Mouse (Mus musculus) midbrain, embryonic 16.5 days (tissue): ENCODE data around the gene Macrod2. TPM values are rescaled to one million over a fixed set of nuclear protein-coding genes. Genes with fewer than 3 reads are reported as not detected.

Source experiments
- ATAC-seq: fragments of 200-750 bp; cut with Nextera tagmentation; 2 replicates; pipeline ENCODE4 v1.8.0; 2017; ENCODE audit warnings: moderate TSS enrichment
- H3K27ac ChIP-seq: fragments of 300-500 bp; sonication (generic); 2 replicates; pipeline ENCODE4 v1.5.1; 2014; ENCODE audit warnings: mild to moderate bottlenecking, low read length, mixed read lengths
- H3K27me3 ChIP-seq: fragments of 300-500 bp; sonication (generic); 2 replicates; pipeline ENCODE4 v1.6.1; 2014; ENCODE audit warnings: low read depth, low read length, mixed read lengths; ENCODE audit not compliant: control insufficient read depth, insufficient read depth
- H3K36me3 ChIP-seq: fragments of 300-500 bp; sonication (generic); 2 replicates; pipeline ENCODE4 v1.6.1; 2014; ENCODE audit warnings: mild to moderate bottlenecking, low read length, moderate library complexity, mixed read lengths; ENCODE audit not compliant: control insufficient read depth, insufficient read depth
- H3K4me1 ChIP-seq: fragments of 300-500 bp; sonication (generic); 2 replicates; pipeline ENCODE4 v1.6.1; 2014; ENCODE audit warnings: mild to moderate bottlenecking, low read length, mixed read lengths; ENCODE audit not compliant: control insufficient read depth, insufficient read depth
- H3K4me2 ChIP-seq: fragments of 300-500 bp; sonication (generic); 2 replicates; pipeline ENCODE4 v1.6.1; 2014; ENCODE audit warnings: mild to moderate bottlenecking, low read length, mixed read lengths
- H3K4me3 ChIP-seq: fragments of 300-500 bp; sonication (generic); 2 replicates; pipeline ENCODE4 v1.5.1; 2014; ENCODE audit warnings: low read depth, mild to moderate bottlenecking, low read length, moderate library complexity, mixed read lengths
- H3K9ac ChIP-seq: fragments of 300-500 bp; sonication (generic); 2 replicates; pipeline ENCODE4 v1.6.1; 2014; ENCODE audit warnings: low read depth, low read length, mixed read lengths
- H3K9me3 ChIP-seq: fragments of 300-500 bp; sonication (generic); replicated peaks from 2 replicates; pipeline ENCODE4 v1.6.1; 2014; ENCODE audit warnings: mild to moderate bottlenecking, low read length, mixed read lengths; ENCODE audit not compliant: control insufficient read depth, poor library complexity, severe bottlenecking
- WGBS: fragments of 180-500 bp; shearing (Covaris S2); extraction: QIAGEN DNeasy Blood & Tissue Kit; methylation state at CpG from one replicate; pipeline ENCODE4 v1.1.7; 2014; 5-methylcytosine and 5-hydroxymethylcytosine counted together
- polyA plus RNA-seq: library from polyadenylated mRNA; unstranded; fragments of >200 nt; fragmentation: Nextera tagmentation; extraction: Ambion mirVana; gene quantifications from 2 replicates; pipeline ENCODE4 v1.2.1, GENCODE M21; 2015

The Macrod2 gene
- polyA plus RNA-seq, 1 experiment from 2014 or later = 96.9 TPM

DNA sequence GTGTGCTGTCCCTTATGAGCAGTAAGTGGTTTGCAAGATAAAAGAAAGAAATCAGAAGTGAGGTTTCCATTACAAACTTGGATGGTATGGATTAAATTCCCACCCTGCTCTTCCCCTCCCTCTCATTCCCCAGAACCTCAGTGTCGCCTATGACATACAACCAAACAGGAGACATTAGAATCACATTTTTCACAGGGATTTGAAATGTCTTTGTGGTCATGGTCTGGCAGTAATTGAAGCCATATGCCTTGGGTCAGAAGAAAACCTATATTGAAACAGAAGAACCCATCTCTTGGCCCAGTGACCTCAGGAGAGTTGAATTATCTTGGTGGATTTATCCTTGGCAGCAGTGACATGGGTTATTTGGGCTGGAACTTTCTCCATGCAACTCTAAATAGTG lies 778.1 kb downstream of the Macrod2 start:
- Histone ChIP-seq H3K4me3 (no peak overlapping the region), H3K9ac (no peak overlapping the region), H3K27me3 (no peaks in the 10 kb centered on the region), H3K4me1 (no peaks in the 10 kb centered on the region), H3K27ac (no peak overlapping the region), H3K4me2 (no peak overlapping the region), H3K9me3 (no peaks in the 10 kb centered on the region), H3K36me3 (no peaks in the 10 kb centered on the region)
- no peak for ATAC-seq
- 67% methylated on average over 1 of the region's 1 CpGs for WGBS

DNA sequence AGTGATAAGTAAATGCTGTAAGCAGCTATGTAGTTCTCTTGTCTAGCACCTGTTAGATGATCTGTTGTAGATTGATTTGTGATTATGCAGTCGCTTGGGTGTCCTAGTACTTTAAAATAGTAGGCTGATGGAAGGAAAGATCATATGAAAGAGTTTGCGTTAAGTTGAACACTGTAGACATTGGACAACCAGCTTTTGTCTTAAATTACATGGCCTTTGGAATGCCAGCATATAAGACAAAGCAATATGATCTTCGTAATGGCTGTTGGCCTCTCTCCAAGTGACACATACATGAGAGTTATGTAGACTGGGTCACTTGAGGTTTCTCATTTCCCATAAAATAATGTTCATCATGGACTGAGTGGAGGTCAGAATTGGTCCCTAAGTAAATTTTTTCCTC lies 778.5 kb downstream of the Macrod2 start:
- no peak for ATAC-seq
- H3K27ac ChIP-seq = no peak overlapping the region

DNA sequence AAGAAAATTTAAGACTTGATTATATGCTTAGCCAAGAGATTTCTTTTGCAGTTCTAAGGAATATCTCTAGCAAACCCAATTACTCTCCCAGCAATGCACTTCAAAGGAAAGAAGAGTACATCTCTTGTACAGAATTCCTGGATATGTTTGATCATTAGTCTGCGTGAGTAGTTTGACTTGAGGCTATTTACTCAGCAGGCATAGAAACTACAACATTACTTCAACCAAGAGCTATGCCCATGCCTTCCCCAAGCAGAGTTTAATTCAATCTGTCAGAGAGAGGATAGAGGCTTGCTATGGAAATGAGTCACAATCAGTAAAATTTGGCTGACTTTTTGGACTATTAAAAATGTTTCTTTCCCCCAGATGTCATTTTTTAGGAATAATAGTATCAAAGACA lies 785.5 kb downstream of the Macrod2 start:
- Histone ChIP-seq H3K9me3 (no peaks in the 10 kb centered on the region), H3K27me3 (no peaks in the 10 kb centered on the region), H3K9ac (no peak overlapping the region), H3K4me3 (no peak overlapping the region), H3K27ac (no peak overlapping the region), H3K4me2 (no peak overlapping the region), H3K4me1 (no peaks in the 10 kb centered on the region), H3K36me3 (no peaks in the 10 kb centered on the region)
- 0 out of 2 replicates have a peak, but pooled peaks have one; percentile 58 for ATAC-seq
- WGBS = 47% methylated on average over 1 of the region's 1 CpGs

More for the DNA sequence above, 778.5 kb downstream of the Macrod2 start:
- Histone ChIP-seq H3K4me1 (no peaks in the 10 kb centered on the region), H3K36me3 (no peaks in the 10 kb centered on the region), H3K9me3 (no peaks in the 10 kb centered on the region), H3K4me3 (no peak overlapping the region), H3K4me2 (no peak overlapping the region), H3K27me3 (no peaks in the 10 kb centered on the region), H3K9ac (no peak overlapping the region)
- 92% methylated on average over 3 of the region's 3 CpGs for WGBS

DNA sequence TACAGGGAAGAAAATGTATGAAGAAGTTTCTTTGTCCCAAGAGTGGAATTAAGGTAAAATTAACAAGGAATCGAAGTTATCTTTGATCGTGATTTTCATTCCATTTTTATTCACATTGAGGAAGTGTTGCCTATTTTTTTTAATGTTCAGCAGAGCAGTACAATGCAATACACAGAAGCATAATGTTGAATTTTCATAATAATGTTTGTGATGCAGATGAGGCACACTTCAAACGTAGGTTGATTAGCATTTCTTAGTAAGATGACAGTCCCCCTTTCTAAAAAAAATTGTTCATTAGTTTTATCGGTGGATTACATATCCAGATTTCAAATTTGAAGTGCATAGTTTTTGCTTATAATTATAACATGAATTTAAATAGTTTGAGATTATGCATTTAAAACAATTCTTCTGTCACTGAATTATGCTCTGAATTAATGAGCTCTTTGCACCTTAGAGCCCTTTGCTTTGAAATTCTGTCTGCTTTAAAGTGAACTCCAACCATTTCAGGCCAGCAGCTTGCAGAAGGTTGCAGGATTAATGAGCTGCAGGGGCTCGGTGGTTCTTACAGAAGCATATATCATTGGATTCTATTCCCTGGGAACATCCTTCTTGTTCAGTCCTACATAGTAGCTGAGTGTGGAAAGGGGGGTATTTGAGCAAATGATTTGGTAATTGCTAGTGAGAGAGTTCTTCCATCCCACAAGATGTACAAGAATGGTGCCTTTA lies 787.1 kb downstream of the Macrod2 start:
- Histone ChIP-seq H3K4me1 (no peaks in the 10 kb centered on the region), H3K27ac (peak overlapping the region; percentile 2; the same call in 1 of the 2 replicates), H3K9ac (no peak overlapping the region), H3K4me2 (no peak overlapping the region), H3K9me3 (no peaks in the 10 kb centered on the region), H3K36me3 (no peaks in the 10 kb centered on the region), H3K4me3 (no peak overlapping the region), H3K27me3 (no peaks in the 10 kb centered on the region)
- 34% methylated on average over 5 of the region's 5 CpGs for WGBS
- ATAC-seq = peak; percentile 62; the same call in 1 of the 2 replicates

DNA sequence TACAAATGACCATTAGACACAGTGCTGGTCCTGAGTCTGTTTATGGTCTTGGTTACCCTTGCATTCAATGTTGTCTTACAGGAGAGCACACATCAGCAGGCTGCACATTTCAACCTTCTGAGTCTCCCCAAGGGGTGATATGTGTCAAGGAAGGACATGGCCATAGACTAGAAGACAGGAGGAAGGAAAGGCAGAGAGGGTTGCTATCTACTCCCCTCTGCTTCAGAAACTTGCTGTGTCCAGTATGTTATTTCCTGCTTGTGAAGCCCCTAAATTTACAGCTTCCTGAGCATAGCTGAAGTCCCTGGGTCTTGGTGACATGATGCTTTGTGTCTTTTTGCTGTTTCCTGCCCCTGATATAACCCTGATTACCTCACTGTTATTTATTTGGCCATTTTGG lies 799.4 kb downstream of the Macrod2 start:
- Histone ChIP-seq H3K36me3 (no peaks in the 10 kb centered on the region), H3K4me1 (no peaks in the 10 kb centered on the region), H3K27me3 (no peaks in the 10 kb centered on the region), H3K27ac (no peak overlapping the region), H3K4me3 (no peak overlapping the region), H3K9me3 (no peaks in the 10 kb centered on the region), H3K9ac (no peak overlapping the region), H3K4me2 (no peak overlapping the region)
- ATAC-seq = no peak

DNA sequence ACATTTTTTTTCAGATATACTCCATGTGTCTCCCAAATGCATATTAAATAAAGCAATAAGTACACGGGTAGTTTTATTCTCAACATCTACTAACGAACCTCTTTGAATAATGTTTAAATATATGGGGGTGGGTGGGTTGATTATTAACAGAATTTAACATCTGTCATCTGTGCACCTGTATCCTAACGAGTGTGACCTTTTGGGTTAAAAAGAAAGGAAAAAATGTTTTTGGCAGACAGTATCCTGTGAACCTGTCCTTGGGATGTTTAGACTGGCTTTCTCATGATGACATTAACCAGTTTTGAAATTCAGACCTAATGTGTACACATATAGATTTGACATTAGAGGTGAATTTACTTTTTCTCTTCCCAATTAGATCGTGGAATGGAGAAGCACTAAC lies 805.4 kb downstream of the Macrod2 start:
- H3K9ac ChIP-seq = no peak overlapping the region
- no peak overlapping the region for H3K4me2 ChIP-seq
- H3K4me3 ChIP-seq = no peak overlapping the region
- no peaks in the 10 kb centered on the region for H3K27me3 ChIP-seq
- no peaks in the 10 kb centered on the region for H3K36me3 ChIP-seq
- 65% methylated on average over 4 of the region's 4 CpGs for WGBS
- no peaks in the 10 kb centered on the region for H3K4me1 ChIP-seq
- H3K27ac ChIP-seq = no peak overlapping the region
- H3K9me3 ChIP-seq = no peaks in the 10 kb centered on the region
- ATAC-seq = no peak

DNA sequence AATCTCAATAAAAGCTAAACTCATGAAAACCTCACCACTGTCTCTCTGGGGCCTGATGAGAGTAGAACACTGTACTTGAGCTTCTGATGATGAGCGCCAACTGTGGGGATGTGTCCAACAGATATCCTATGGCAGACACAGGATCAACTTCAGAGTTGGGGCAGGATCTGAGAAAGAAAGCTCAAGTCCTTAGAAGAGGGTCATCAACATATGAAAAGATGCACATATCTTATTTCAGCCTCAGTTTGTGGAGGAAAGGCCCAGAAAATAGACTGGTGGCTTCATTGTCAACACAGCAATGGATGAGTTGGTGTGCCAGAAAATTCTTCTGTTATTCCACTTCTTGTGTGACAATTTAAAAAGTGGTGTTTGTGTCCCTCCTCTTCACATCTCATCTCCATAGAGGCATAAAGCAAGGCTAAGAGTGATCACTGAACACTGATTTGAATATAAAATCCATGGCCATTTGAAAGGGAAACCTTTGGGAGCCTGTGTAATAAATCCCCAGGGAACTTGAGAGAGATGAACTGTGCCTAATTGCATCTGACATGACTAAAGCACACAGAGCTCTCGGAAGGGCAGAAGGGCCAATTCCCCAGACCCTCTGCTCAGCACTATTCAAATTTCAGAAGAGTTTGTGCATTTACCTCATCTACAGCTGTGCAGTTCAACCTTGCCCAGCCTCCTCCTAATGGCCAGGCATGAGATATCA lies 806.4 kb downstream of the Macrod2 start:
- H3K4me1 ChIP-seq = no peaks in the 10 kb centered on the region
- no peaks in the 10 kb centered on the region for H3K27me3 ChIP-seq
- H3K4me3 ChIP-seq = no peak overlapping the region
- WGBS = 43% methylated on average over 2 of the region's 2 CpGs
- no peak overlapping the region for H3K27ac ChIP-seq
- H3K9me3 ChIP-seq = no peaks in the 10 kb centered on the region
- ATAC-seq = 0 out of 2 replicates have a peak, but pooled peaks have one; percentile 51
- no peak overlapping the region for H3K4me2 ChIP-seq
- H3K36me3 ChIP-seq = no peaks in the 10 kb centered on the region
- no peak overlapping the region for H3K9ac ChIP-seq

DNA sequence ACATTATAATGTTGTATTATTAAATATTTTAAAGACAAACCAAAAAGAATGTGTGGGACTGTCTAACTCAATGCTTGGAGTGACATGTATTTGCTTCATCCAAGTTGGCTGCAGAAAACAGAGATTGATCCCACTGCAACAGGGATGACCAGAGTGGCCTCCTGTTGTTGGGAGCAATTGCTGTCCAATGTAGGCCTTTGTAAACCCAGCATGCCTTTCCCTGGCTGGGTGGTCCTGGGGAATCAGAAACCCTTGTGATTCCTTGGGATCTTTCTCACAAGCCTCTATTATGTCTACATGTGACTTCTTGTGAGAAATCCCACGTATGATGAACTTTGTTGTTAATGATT lies 806.9 kb downstream of the Macrod2 start:
- no peak for ATAC-seq
- Histone ChIP-seq H3K36me3 (no peaks in the 10 kb centered on the region), H3K9me3 (no peaks in the 10 kb centered on the region)

DNA sequence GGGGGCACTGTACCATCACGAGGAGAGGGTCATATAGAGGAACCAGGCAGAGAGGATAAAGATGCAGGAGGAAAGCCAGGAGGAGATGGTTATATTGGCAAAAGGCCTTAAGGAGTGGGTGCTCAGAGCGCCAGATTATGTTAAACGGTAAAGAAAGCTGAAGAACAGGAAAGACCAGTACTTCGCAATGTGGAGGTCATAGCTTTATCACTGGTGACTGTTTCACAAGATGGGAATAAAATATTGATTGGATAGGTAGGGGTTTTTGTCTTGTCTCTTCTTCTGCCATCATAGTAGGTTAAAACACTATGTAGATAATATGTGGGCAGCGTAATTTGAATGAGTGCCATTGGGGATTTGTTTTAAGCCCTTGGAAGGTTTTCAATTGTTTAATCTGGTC lies 816.2 kb downstream of the Macrod2 start:
- H3K9ac ChIP-seq = no peak overlapping the region
- H3K9me3 ChIP-seq = no peaks in the 10 kb centered on the region
- H3K27ac ChIP-seq = no peak overlapping the region
- no peaks in the 10 kb centered on the region for H3K4me1 ChIP-seq
- 90% methylated on average over 5 of the region's 5 CpGs for WGBS
- H3K36me3 ChIP-seq = no peaks in the 10 kb centered on the region
- no peak overlapping the region for H3K4me3 ChIP-seq
- ATAC-seq = no peak
- no peaks in the 10 kb centered on the region for H3K27me3 ChIP-seq
- no peak overlapping the region for H3K4me2 ChIP-seq

More for the DNA sequence above, 806.9 kb downstream of the Macrod2 start:
- Histone ChIP-seq H3K27ac (no peak overlapping the region), H3K4me3 (no peak overlapping the region), H3K9ac (no peak overlapping the region), H3K27me3 (no peaks in the 10 kb centered on the region), H3K4me2 (no peak overlapping the region), H3K4me1 (no peaks in the 10 kb centered on the region)
- WGBS = 49% methylated on average over 1 of the region's 1 CpGs
